Comparison of ENCODE assay signal across 8 mouse cellular contexts in genomic region chr3:95905146-95905939, GRCm38 (mm10). TPM values are rescaled to one million over a fixed set of nuclear protein-coding genes. Genes with fewer than 3 reads are reported as not detected.
DNase-seq lines count a peak whose midpoint lies in the region; ATAC-seq and TF ChIP-seq lines count a peak whose summit lies in the region.

No protein-coding gene starts in this region.

- peak overlapping the region; percentile 73 for H3K4me2 ChIP-seq in kidney, embryonic 14.5 days (replicated peaks; ENCODE audit: low read depth, low read length)

- TF ChIP-seq EP300 in heart, adult 2 months (IDR thresholded peaks at IDR 0.05; ENCODE audit: insufficient read depth, low read depth, low read length), result no peak

- H3K4me3 ChIP-seq in kidney, adult 2 months (ENCODE audit: insufficient read depth, low read depth, low read length), result peak overlapping the region; percentile 11; the same call in 1 of the 2 replicates
- H3K4me3 ChIP-seq in heart, adult 2 months, result peak overlapping the region; percentile 51
- peak overlapping the region; percentile 36 for H3K4me3 ChIP-seq in kidney, embryonic 14.5 days (ENCODE audit: low read length)
- peak overlapping the region; percentile 40 for H3K4me3 ChIP-seq in lung, adult 2 months (replicated peaks; ENCODE audit: extremely low read depth, low read depth, low read length)

- H3K4me1 ChIP-seq in kidney, adult 2 months (ENCODE audit: control insufficient read depth, insufficient read depth, low read length), result peaks cover 15% of the 10 kb centered on the region
- peaks cover 1% of the 10 kb centered on the region; the same call in 1 of the 2 replicates for H3K4me1 ChIP-seq in heart, adult 2 months (ENCODE audit: control insufficient read depth, insufficient read depth, low read length)
- peaks cover 40% of the 10 kb centered on the region for H3K4me1 ChIP-seq in kidney, embryonic 14.5 days (ENCODE audit: control insufficient read depth, insufficient read depth, low read length)
- H3K4me1 ChIP-seq in lung, adult 2 months (ENCODE audit: control insufficient read depth, insufficient read depth, low read length), result peaks cover 2% of the 10 kb centered on the region; the same call in 1 of the 2 replicates

- no peaks in the 10 kb centered on the region for H3K9me3 ChIP-seq in kidney, embryonic 14.5 days (ENCODE audit: control insufficient read depth, low read length)

- no peak for TF ChIP-seq CTCF in kidney, adult 2 months (conservative IDR thresholded peaks at IDR 0.05; ENCODE audit: insufficient read depth, insufficient read length, low read depth, low read length)
- TF ChIP-seq CTCF in heart, adult 2 months (IDR thresholded peaks at IDR 0.05), result no peak
- no peak for TF ChIP-seq CTCF in lung, adult 2 months (IDR thresholded peaks at IDR 0.05; ENCODE audit: insufficient read depth, low read length)

- no peaks in the 10 kb centered on the region for H3K36me3 ChIP-seq in kidney, adult 2 months (ENCODE audit: control insufficient read depth, insufficient read depth, low read length)
- peaks cover 3% of the 10 kb centered on the region; the same call in 1 of the 2 replicates for H3K36me3 ChIP-seq in heart, adult 2 months (ENCODE audit: control insufficient read depth, insufficient read depth, low read length)
- H3K36me3 ChIP-seq in kidney, embryonic 14.5 days (ENCODE audit: control insufficient read depth, insufficient read depth, low read length), result no peaks in the 10 kb centered on the region

- 4% methylated on average over 18 of the region's 18 CpGs for WGBS in kidney, adult 2 months
- WGBS in heart, adult 2 months, result 2% methylated on average over 18 of the region's 18 CpGs
- WGBS in kidney, embryonic 14.5 days, result under 1% methylated on average over 18 of the region's 18 CpGs
- under 1% methylated on average over 18 of the region's 18 CpGs for WGBS in lung, adult 2 months

- H3K79me2 ChIP-seq in heart, adult 2 months (replicated peaks; ENCODE audit: control insufficient read depth, insufficient read depth, low read length), result no peaks in the 10 kb centered on the region

- H3K27ac ChIP-seq in kidney, adult 2 months (ENCODE audit: insufficient read depth, low read depth, low read length), result no peak overlapping the region
- H3K27ac ChIP-seq in heart, adult 2 months, result peak overlapping the region; percentile 91
- 0 out of 2 replicates have a peak overlapping the region, but pooled peaks have one; percentile 20 for H3K27ac ChIP-seq in kidney, embryonic 14.5 days (ENCODE audit: low read depth, low read length)

- DNase-seq in kidney, adult 2 months, result peak; percentile 51
- DNase-seq in kidney, adult 11 months, result no peak
- DNase-seq in brain, adult 2 months (ENCODE audit: low read depth, low spot score), result peak; percentile 94
- DNase-seq in heart, adult 2 months, result peak; percentile 53 to 55
- peak; percentile 36 for DNase-seq in lung, adult 2 months
- peak; percentile 86 for DNase-seq in retina, postnatal 1 day

- peak overlapping the region; percentile 56 for H3K9ac ChIP-seq in heart, adult 2 months (ENCODE audit: low read depth, low read length)
- H3K9ac ChIP-seq in kidney, embryonic 14.5 days (ENCODE audit: low read depth, low read length), result peak overlapping the region; percentile 52; the same call in 1 of the 2 replicates

- peak; percentile 51 for ATAC-seq in kidney, embryonic 14.5 days (ENCODE audit: low FRiP score, low TSS enrichment)
- ATAC-seq in erythroid progenitor cell, adult 5-6 weeks (replicated peaks; ENCODE audit: low FRiP score, poor library complexity, severe bottlenecking), result no peak

- intact Hi-C loops in heart, adult 2 months (cut with DNase I), result no loop called here

- no peak for TF ChIP-seq POLR2A in kidney, adult 2 months (IDR thresholded peaks at IDR 0.05; ENCODE audit: low read depth, low read length)
- TF ChIP-seq POLR2A in heart, adult 2 months (IDR thresholded peaks at IDR 0.05; ENCODE audit: insufficient read depth, low read depth, low read length), result peak; percentile 26; the same call in 1 of the 2 replicates
- peak; percentile 49; the same call in 1 of the 2 replicates for TF ChIP-seq POLR2A in lung, adult 2 months (IDR thresholded peaks at IDR 0.05; ENCODE audit: borderline replicate concordance, extremely low read depth, low read depth, low read length)

- no peaks in the 10 kb centered on the region for H3K27me3 ChIP-seq in kidney, adult 2 months (replicated peaks; ENCODE audit: control insufficient read depth, insufficient read depth, low read length)
- H3K27me3 ChIP-seq in heart, adult 2 months (ENCODE audit: control insufficient read depth, insufficient read depth, low read length), result no peaks in the 10 kb centered on the region
- no peaks in the 10 kb centered on the region for H3K27me3 ChIP-seq in kidney, embryonic 14.5 days (ENCODE audit: control insufficient read depth, insufficient read depth, low read length)

RNA-seq across cellular contexts. Expression of gene Car14, which starts 0.9 kb away (rescaled TPM):
- 206 TPM in 2 replicates for polyA plus RNA-seq in kidney, adult 2 months (2012; rRNA removed)
- total RNA-seq in heart, adult 2 months (2021), result 100 to 1,000 TPM; 146 to 208 TPM
- polyA plus RNA-seq in heart, adult 2 months (2012; rRNA removed), result 227 and 279 TPM in 2 replicates
- 21.0 and 25.9 TPM in 2 replicates for polyA plus RNA-seq in kidney, embryonic 14.5 days (2014; fragmentation: Nextera tagmentation; extraction: Ambion mirVana)
- 28.8 and 36.1 TPM in 2 replicates for polyA plus RNA-seq in lung, adult 2 months (2012; rRNA removed)
- not detected in 2 replicates for total RNA-seq in erythroid progenitor cell, adult 5-6 weeks (2015; ENCODE audit: low replicate concordance)
- total RNA-seq in erythroid progenitor cell, adult 5-6 weeks (2017; ENCODE audit: low replicate concordance), result not detected in 2 replicates

RNA-seq across cellular contexts. Expression of gene Aph1a, which starts 11.6 kb away (rescaled TPM):
- 177 and 182 TPM in 2 replicates for polyA plus RNA-seq in kidney, adult 2 months (2012; rRNA removed)
- total RNA-seq in heart, adult 2 months (2021), result 100 to 1,000 TPM in 1 of 2 experiments, 10 to 100 TPM in 1; 99.9 to 121 TPM
- 98.7 and 120 TPM in 2 replicates for polyA plus RNA-seq in heart, adult 2 months (2012; rRNA removed)
- polyA plus RNA-seq in kidney, embryonic 14.5 days (2014; fragmentation: Nextera tagmentation; extraction: Ambion mirVana), result 40.4 and 83.2 TPM in 2 replicates
- 159 and 160 TPM in 2 replicates for polyA plus RNA-seq in lung, adult 2 months (2012; rRNA removed)
- 7.6 and 8.0 TPM in 2 replicates for total RNA-seq in erythroid progenitor cell, adult 5-6 weeks (2015; ENCODE audit: low replicate concordance)
- total RNA-seq in erythroid progenitor cell, adult 5-6 weeks (2017; ENCODE audit: low replicate concordance), result 9.6 and 14.6 TPM in 2 replicates

RNA-seq across cellular contexts. Expression of gene BC028528, which starts 13.5 kb away (rescaled TPM):
- 5.7 and 8.1 TPM in 2 replicates for polyA plus RNA-seq in kidney, adult 2 months (2012; rRNA removed)
- total RNA-seq in heart, adult 2 months (2021), result 1 to 10 TPM; 8.5 to 9.0 TPM
- 14.5 and 29.8 TPM in 2 replicates for polyA plus RNA-seq in heart, adult 2 months (2012; rRNA removed)
- polyA plus RNA-seq in kidney, embryonic 14.5 days (2014; fragmentation: Nextera tagmentation; extraction: Ambion mirVana), result 33.6 and 35.6 TPM in 2 replicates
- polyA plus RNA-seq in lung, adult 2 months (2012; rRNA removed), result 81.5 and 113 TPM in 2 replicates
- 8.8 and 10.1 TPM in 2 replicates for total RNA-seq in erythroid progenitor cell, adult 5-6 weeks (2015; ENCODE audit: low replicate concordance)
- total RNA-seq in erythroid progenitor cell, adult 5-6 weeks (2017; ENCODE audit: low replicate concordance), result 5.8 and 26.0 TPM in 2 replicates

RNA-seq across cellular contexts. Expression of gene Ciart, which starts 23.3 kb away (rescaled TPM):
- polyA plus RNA-seq in kidney, adult 2 months (2012; rRNA removed), result 5.1 and 6.0 TPM in 2 replicates
- total RNA-seq in heart, adult 2 months (2021), result 10 to 100 TPM in 1 of 2 experiments, 1 to 10 TPM in 1; 5.1 to 27.0 TPM
- polyA plus RNA-seq in heart, adult 2 months (2012; rRNA removed), result 5.0 and 7.7 TPM in 2 replicates
- 4.0 and 5.3 TPM in 2 replicates for polyA plus RNA-seq in kidney, embryonic 14.5 days (2014; fragmentation: Nextera tagmentation; extraction: Ambion mirVana)
- polyA plus RNA-seq in lung, adult 2 months (2012; rRNA removed), result 26.1 and 29.3 TPM in 2 replicates
- total RNA-seq in erythroid progenitor cell, adult 5-6 weeks (2015; ENCODE audit: low replicate concordance), result not detected in 2 replicates
- 1.8 TPM in 1 of 2 replicates, not detected in the other for total RNA-seq in erythroid progenitor cell, adult 5-6 weeks (2017; ENCODE audit: low replicate concordance)

RNA-seq across cellular contexts. Expression of gene Anp32e, which starts 23.7 kb away (rescaled TPM):
- polyA plus RNA-seq in kidney, adult 2 months (2012; rRNA removed), result 13.0 and 18.5 TPM in 2 replicates
- 10 to 100 TPM; 83.0 to 90.9 TPM for total RNA-seq in heart, adult 2 months (2021)
- polyA plus RNA-seq in heart, adult 2 months (2012; rRNA removed), result 15.5 and 29.9 TPM in 2 replicates
- polyA plus RNA-seq in kidney, embryonic 14.5 days (2014; fragmentation: Nextera tagmentation; extraction: Ambion mirVana), result 78.3 and 89.0 TPM in 2 replicates
- polyA plus RNA-seq in lung, adult 2 months (2012; rRNA removed), result 11.4 and 17.4 TPM in 2 replicates
- total RNA-seq in erythroid progenitor cell, adult 5-6 weeks (2015; ENCODE audit: low replicate concordance), result 153 and 197 TPM in 2 replicates
- 541 and 717 TPM in 2 replicates for total RNA-seq in erythroid progenitor cell, adult 5-6 weeks (2017; ENCODE audit: low replicate concordance)
